Comparison of ENCODE assay signal across 34 mouse cellular contexts in genomic region chr7:27359162-27359561, GRCm38 (mm10). TPM values are rescaled to one million over a fixed set of nuclear protein-coding genes. Genes with fewer than 3 reads are reported as not detected.
DNase-seq lines count a peak whose midpoint lies in the region; ATAC-seq and TF ChIP-seq lines count a peak whose summit lies in the region.
"Had no signal": no experiment of that assay in that cellular context is flagged by ENCODE, and none has a peak within 500 bp of the region (broad histone marks: within the 10 kb centered on the region; RNA-seq: fewer than 3 reads in every experiment).

No protein-coding gene starts in this region.

- H3K27me3 ChIP-seq in forebrain, postnatal 0 days (ENCODE audit: insufficient read depth, low read length): peaks cover 15% of the 10 kb centered on the region
- peaks cover 29% of the 10 kb centered on the region for H3K27me3 ChIP-seq in forebrain, embryonic 14.5 days (replicated peaks; ENCODE audit: control insufficient read depth, insufficient read depth, low read length)
- peaks cover 22% of the 10 kb centered on the region for H3K27me3 ChIP-seq in liver, embryonic 14.5 days (ENCODE audit: control insufficient read depth, insufficient read depth, low read length)
- peaks cover 24% of the 10 kb centered on the region for H3K27me3 ChIP-seq in liver, embryonic 12.5 days (replicated peaks)
- H3K27me3 ChIP-seq in E14TG2a.4 (ENCODE audit: insufficient read depth, low read length) (peaks cover 11% of the 10 kb centered on the region), MEL (ENCODE audit: control insufficient read depth in 1 of 2, insufficient read depth in 2 of 2, low read length in 2 of 2) (no peaks in the 10 kb centered on the region)

- H3K9ac ChIP-seq in forebrain, postnatal 0 days: no peak overlapping the region
- H3K9ac ChIP-seq in forebrain, embryonic 14.5 days (ENCODE audit: low read length): no peak overlapping the region
- H3K9ac ChIP-seq in liver, embryonic 14.5 days (replicated peaks): no peak overlapping the region
- no peak overlapping the region for H3K9ac ChIP-seq in liver, embryonic 12.5 days
- H3K9ac ChIP-seq in MEL (ENCODE audit: control insufficient read depth, low read depth, low read length, poor library complexity, severe bottlenecking): no peak overlapping the region
- H3K9ac ChIP-seq: embryonic facial prominence, embryonic 12.5 days; forebrain, embryonic 15.5 days; hindbrain, embryonic 15.5 days; limb, embryonic 13.5 days; neural tube, embryonic 13.5 days had no signal

- H3K27ac ChIP-seq in forebrain, postnatal 0 days (ENCODE audit: low read depth, low read length): no peak overlapping the region
- H3K27ac ChIP-seq in forebrain, embryonic 14.5 days (ENCODE audit: low read depth, low read length): no peak overlapping the region
- H3K27ac ChIP-seq in liver, embryonic 14.5 days: no peak overlapping the region
- no peak overlapping the region for H3K27ac ChIP-seq in liver, embryonic 12.5 days
- H3K27ac ChIP-seq in MEL (ENCODE audit: control insufficient read depth, low read depth, low read length): no peak overlapping the region
- H3K27ac ChIP-seq: embryonic facial prominence, embryonic 12.5 days; forebrain, embryonic 15.5 days; gastrocnemius, adult 2 months; hindbrain, embryonic 10.5 days; hindbrain, embryonic 15.5 days; kidney, postnatal 0 days; limb, embryonic 13.5 days; neural tube, embryonic 13.5 days had no signal

- TF ChIP-seq RAD21 in MEL (IDR thresholded peaks at IDR 0.05; ENCODE audit: low read depth, low read length): peak; percentile 15

- no peak overlapping the region for H3K4me2 ChIP-seq in forebrain, postnatal 0 days (ENCODE audit: low read depth)
- H3K4me2 ChIP-seq in forebrain, embryonic 14.5 days (ENCODE audit: low read length): no peak overlapping the region
- H3K4me2 ChIP-seq in liver, embryonic 14.5 days (ENCODE audit: low read depth): no peak overlapping the region
- H3K4me2 ChIP-seq in liver, embryonic 12.5 days: no peak overlapping the region
- H3K4me2 ChIP-seq: embryonic facial prominence, embryonic 12.5 days; forebrain, embryonic 15.5 days; hindbrain, embryonic 15.5 days; limb, embryonic 13.5 days; liver, embryonic 11.5 days; neural tube, embryonic 13.5 days had no signal

- 0 out of 2 replicates have a peak, but pooled peaks have one; percentile 12 for TF ChIP-seq CTCF in forebrain, postnatal 0 days (IDR thresholded peaks at IDR 0.05; ENCODE audit: low read depth)
- TF ChIP-seq CTCF in liver, embryonic 14.5 days (IDR thresholded peaks at IDR 0.05; ENCODE audit: low read depth): peak; percentile 12; the same call in 1 of the 2 replicates
- TF ChIP-seq CTCF in E14TG2a.4 (conservative IDR thresholded peaks at IDR 0.05; ENCODE audit: low read length): peak; percentile 42; the same call in 1 of the 2 replicates
- peak in 2 of 3 experiments; percentile 17 to 22; a peak in 3 of 6 replicates for TF ChIP-seq CTCF in MEL (IDR thresholded peaks at IDR 0.05 in 2 of 3, conservative IDR thresholded peaks at IDR 0.05 in 1 of 3; ENCODE audit: control insufficient read depth in 1 of 3, insufficient read depth in 1 of 3, low read depth in 2 of 3, low read length in 3 of 3, poor library complexity in 1 of 3, severe bottlenecking in 1 of 3)

- 0 out of 2 replicates have a peak, but pooled peaks cover 4% of the 10 kb centered on the region for H3K4me1 ChIP-seq in forebrain, postnatal 0 days (ENCODE audit: insufficient read depth)
- peaks cover 16% of the 10 kb centered on the region for H3K4me1 ChIP-seq in forebrain, embryonic 14.5 days (ENCODE audit: control insufficient read depth, insufficient read depth, low read length)
- peaks cover 13 to 37% of the 10 kb centered on the region in 2 experiments for H3K4me1 ChIP-seq in liver, embryonic 14.5 days (replicated peaks; ENCODE audit: control insufficient read depth in 2 of 2, insufficient read depth in 2 of 2, low read length in 1 of 2)
- peaks cover 54% of the 10 kb centered on the region for H3K4me1 ChIP-seq in liver, embryonic 12.5 days
- H3K4me1 ChIP-seq in E14TG2a.4 (replicated peaks; ENCODE audit: low read depth, low read length) (peaks cover 80% of the 10 kb centered on the region), MEL (ENCODE audit: control insufficient read depth in 1 of 2, insufficient read depth in 2 of 2, low read length in 2 of 2) (peaks cover 4 to 17% of the 10 kb centered on the region in 2 experiments)

- WGBS in forebrain, postnatal 0 days: 80% methylated on average over 2 of the region's 2 CpGs
- 66% methylated on average over 2 of the region's 2 CpGs for WGBS in forebrain, embryonic 14.5 days
- 56% methylated on average over 2 of the region's 2 CpGs for WGBS in liver, embryonic 14.5 days (ENCODE audit: insufficient replicate concordance)
- WGBS in liver, embryonic 12.5 days (ENCODE audit: insufficient replicate concordance): 60% methylated on average over 2 of the region's 2 CpGs

- ATAC-seq in forebrain, postnatal 0 days: no peak
- no peak for ATAC-seq in forebrain, embryonic 14.5 days
- ATAC-seq in liver, embryonic 14.5 days (ENCODE audit: insufficient read depth): no peak
- no peak for ATAC-seq in liver, embryonic 12.5 days
- ATAC-seq: forebrain, embryonic 15.5 days; inflammation-experienced regulatory T-cells, adult 6 months; Patski had no signal

- DNase-seq in forebrain, postnatal 0 days: no peak
- DNase-seq in forebrain, embryonic 14.5 days (ENCODE audit: low spot score): no peak
- DNase-seq in liver, embryonic 14.5 days (ENCODE audit: low read depth in 3 of 3, low spot score in 3 of 3): no peak
- no peak for DNase-seq in MEL (ENCODE audit: low read depth, low spot score)
- no peak for DNase-seq in B cell, adult 2 months
- DNase-seq in cerebellum, postnatal 14 days: no peak
- DNase-seq: adrenal gland, postnatal 14 days; cerebellum, adult 11-12 months; cerebellum, postnatal 25 days; gastrocnemius, adult 2 months; gastrocnemius, postnatal 36 days; heart, postnatal 14 days; kidney, adult 2 months; kidney, postnatal 4 days; lung, adult 18-20 months; lung, postnatal 10 days; right cerebral cortex, postnatal 4 days; thymus, postnatal 14 days had no signal

- H3K4me3 ChIP-seq in forebrain, postnatal 0 days (ENCODE audit: low read depth, low read length): no peak overlapping the region
- H3K4me3 ChIP-seq in forebrain, embryonic 14.5 days (ENCODE audit: low read depth, low read length): no peak overlapping the region
- no peak overlapping the region for H3K4me3 ChIP-seq in liver, embryonic 14.5 days (ENCODE audit: insufficient read depth in 1 of 2, low read depth in 2 of 2, low read length in 2 of 2)
- no peak overlapping the region for H3K4me3 ChIP-seq in liver, embryonic 12.5 days
- H3K4me3 ChIP-seq in E14TG2a.4 (replicated peaks; ENCODE audit: low read length) (peak overlapping the region; percentile 86), MEL (ENCODE audit: control insufficient read depth in 1 of 2, insufficient read depth in 1 of 2, low read depth in 2 of 2, low read length in 2 of 2) (no peak overlapping the region)
- H3K4me3 ChIP-seq: embryonic facial prominence, embryonic 12.5 days; forebrain, embryonic 15.5 days; gastrocnemius, adult 2 months; hindbrain, embryonic 10.5 days; hindbrain, embryonic 15.5 days; limb, embryonic 13.5 days; neural tube, embryonic 13.5 days had no signal

- no peak for TF ChIP-seq EP300 in liver, embryonic 14.5 days (IDR thresholded peaks at IDR 0.05; ENCODE audit: low read depth)
- TF ChIP-seq EP300 in MEL (IDR thresholded peaks at IDR 0.05; ENCODE audit: low read depth in 1 of 2, low read length in 2 of 2): no peak

- H3K9me3 ChIP-seq in forebrain, postnatal 0 days (ENCODE audit: low read length): no peaks in the 10 kb centered on the region
- H3K9me3 ChIP-seq in forebrain, embryonic 14.5 days (replicated peaks; ENCODE audit: control insufficient read depth, low read length): no peaks in the 10 kb centered on the region
- H3K9me3 ChIP-seq in liver, embryonic 14.5 days (ENCODE audit: control insufficient read depth, low read length): no peaks in the 10 kb centered on the region
- H3K9me3 ChIP-seq in liver, embryonic 12.5 days (replicated peaks): no peaks in the 10 kb centered on the region
- H3K9me3 ChIP-seq in E14TG2a.4 (ENCODE audit: low read length): no peaks in the 10 kb centered on the region
- H3K9me3 ChIP-seq in MEL (replicated peaks; ENCODE audit: insufficient read depth, low read length): no peaks in the 10 kb centered on the region
- H3K9me3 ChIP-seq: embryonic facial prominence, embryonic 12.5 days; forebrain, embryonic 15.5 days; hindbrain, embryonic 15.5 days; limb, embryonic 13.5 days; neural tube, embryonic 13.5 days had no signal

- TF ChIP-seq POLR2A in MEL (IDR thresholded peaks at IDR 0.05; ENCODE audit: control insufficient read depth in 1 of 2, insufficient read depth in 1 of 2, low read depth in 1 of 2, low read length in 2 of 2, poor library complexity in 1 of 2): no peak

- peaks cover 2% of the 10 kb centered on the region; the same call in 1 of the 2 replicates for H3K36me3 ChIP-seq in forebrain, postnatal 0 days (ENCODE audit: insufficient read depth)
- H3K36me3 ChIP-seq in forebrain, embryonic 14.5 days (ENCODE audit: control insufficient read depth, insufficient read depth, low read length): no peaks in the 10 kb centered on the region
- no peaks in the 10 kb centered on the region for H3K36me3 ChIP-seq in liver, embryonic 14.5 days (replicated peaks; ENCODE audit: control insufficient read depth, insufficient read depth, low read depth)
- H3K36me3 ChIP-seq in liver, embryonic 12.5 days: no peaks in the 10 kb centered on the region
- H3K36me3 ChIP-seq in E14TG2a.4 (ENCODE audit: insufficient read depth, low read length) (peaks cover 9% of the 10 kb centered on the region; the same call in 1 of the 2 replicates), MEL (ENCODE audit: control insufficient read depth in 1 of 2, insufficient read depth in 2 of 2, low read length in 2 of 2) (peaks cover 0 to 17% of the 10 kb centered on the region in 2 experiments; a peak in 2 of 4 replicates)
- H3K36me3 ChIP-seq: embryonic facial prominence, embryonic 12.5 days; forebrain, embryonic 15.5 days; hindbrain, embryonic 10.5 days; hindbrain, embryonic 15.5 days; limb, embryonic 13.5 days; neural tube, embryonic 13.5 days had no signal

- peaks cover 3% of the 10 kb centered on the region; the same call in 1 of the 2 replicates for H3K79me2 ChIP-seq in MEL (ENCODE audit: control insufficient read depth, insufficient read depth, low read length, poor library complexity)

RNA-seq across cellular contexts. Expression of gene Gm20479, which starts 1.9 kb away (rescaled TPM):
- not detected in 2 replicates for total RNA-seq in forebrain, postnatal 0 days (2014; rRNA removed)
- polyA plus RNA-seq in forebrain, postnatal 0 days (2015; fragmentation: Nextera tagmentation; extraction: Ambion mirVana): not detected in 2 replicates
- polyA plus RNA-seq in forebrain, embryonic 14.5 days (2014; fragmentation: Nextera tagmentation; extraction: Ambion mirVana): 0.38 TPM in 1 of 2 replicates, not detected in the other
- polyA plus RNA-seq in liver, embryonic 14.5 days (2012; rRNA removed): 0.09 and 0.40 TPM in 2 replicates
- polyA plus RNA-seq in liver, embryonic 14.5 days (2014; fragmentation: Nextera tagmentation; extraction: Ambion mirVana): not detected in 2 replicates
- polyA plus RNA-seq in liver, embryonic 12.5 days (2016; fragmentation: Nextera tagmentation; extraction: Ambion mirVana): not detected in 2 replicates
- total RNA-seq in MEL (2012; rRNA removed): 0.42 TPM in 1 of 2 replicates, not detected in the other
- 1 to 10 TPM in 1 of 2 experiments, not detected in 1; 2.7 TPM for polyA plus RNA-seq in MEL (2012; ENCODE audit: insufficient read depth in 1 of 2, insufficient read length in 2 of 2, low read depth in 1 of 2, low replicate concordance in 2 of 2, missing spikeins in 1 of 2)
- total RNA-seq: G1E; gastrocnemius, adult 2 months; gastrocnemius, postnatal 36 days; heart, adult 8-10 months; left cerebral cortex, postnatal 25 days had no signal
- polyA plus RNA-seq: heart, embryonic 14.5 days; hindbrain, embryonic 10.5 days; hindbrain, embryonic 15.5 days; kidney, adult 2 months; limb, embryonic 13.5 days; neural tube, embryonic 13.5 days had no signal

RNA-seq across cellular contexts. Expression of gene Shkbp1, which starts 3.3 kb away (rescaled TPM):
- total RNA-seq in forebrain, postnatal 0 days (2014; rRNA removed): 30.2 and 35.6 TPM in 2 replicates
- 31.8 and 33.1 TPM in 2 replicates for polyA plus RNA-seq in forebrain, postnatal 0 days (2015; fragmentation: Nextera tagmentation; extraction: Ambion mirVana)
- 52.4 and 66.4 TPM in 2 replicates for polyA plus RNA-seq in forebrain, embryonic 14.5 days (2014; fragmentation: Nextera tagmentation; extraction: Ambion mirVana)
- polyA plus RNA-seq in liver, embryonic 14.5 days (2012; rRNA removed): 19.1 and 24.7 TPM in 2 replicates
- polyA plus RNA-seq in liver, embryonic 14.5 days (2014; fragmentation: Nextera tagmentation; extraction: Ambion mirVana): 11.8 and 15.1 TPM in 2 replicates
- 32.1 and 36.1 TPM in 2 replicates for polyA plus RNA-seq in liver, embryonic 12.5 days (2016; fragmentation: Nextera tagmentation; extraction: Ambion mirVana)
- total RNA-seq in MEL (2012; rRNA removed): 24.2 and 25.4 TPM in 2 replicates
- polyA plus RNA-seq in MEL (2012; ENCODE audit: insufficient read depth in 1 of 2, insufficient read length in 2 of 2, low read depth in 1 of 2, low replicate concordance in 2 of 2, missing spikeins in 1 of 2): 10 to 100 TPM in 1 of 2 experiments, not detected in 1; 77.0 TPM

RNA-seq across cellular contexts. Expression of gene Ltbp4, which starts 21.7 kb away (rescaled TPM):
- total RNA-seq in forebrain, postnatal 0 days (2014; rRNA removed): 13.4 and 26.7 TPM in 2 replicates
- 8.3 and 11.7 TPM in 2 replicates for polyA plus RNA-seq in forebrain, postnatal 0 days (2015; fragmentation: Nextera tagmentation; extraction: Ambion mirVana)
- polyA plus RNA-seq in forebrain, embryonic 14.5 days (2014; fragmentation: Nextera tagmentation; extraction: Ambion mirVana): 8.0 and 11.0 TPM in 2 replicates
- 5.2 and 5.5 TPM in 2 replicates for polyA plus RNA-seq in liver, embryonic 14.5 days (2012; rRNA removed)
- 2.5 and 3.0 TPM in 2 replicates for polyA plus RNA-seq in liver, embryonic 14.5 days (2014; fragmentation: Nextera tagmentation; extraction: Ambion mirVana)
- 5.7 TPM in 2 replicates for polyA plus RNA-seq in liver, embryonic 12.5 days (2016; fragmentation: Nextera tagmentation; extraction: Ambion mirVana)
- 2.2 and 2.9 TPM in 2 replicates for total RNA-seq in MEL (2012; rRNA removed)
- polyA plus RNA-seq in MEL (2012; ENCODE audit: insufficient read depth in 1 of 2, insufficient read length in 2 of 2, low read depth in 1 of 2, low replicate concordance in 2 of 2, missing spikeins in 1 of 2): 10 to 100 TPM in 1 of 2 experiments, not detected in 1; 14.2 TPM
